Mouse (Mus musculus) brain, adult 2 months (tissue): ENCODE measurements around the gene Cul4b.
"Not testable (repeated sequence)": the region's sequence is repeated elsewhere in the genome, so short reads cannot be mapped to it uniquely, and the experiment has no call there.

Experiments
- DNase-seq: peaks from one replicate; pipeline ENCODE4 v3.0.0; 2011; ENCODE audit warnings: low read depth, low spot score

Cul4b gene

GRCm38 (mm10) chrX:38576078-38576477, at the start of gene Cul4b:
Cul4b (minus strand) TSS chrX:38576196.
- DNase-seq: no peak

- DNase-seq: peak; percentile 65
Measured at GRCm38 (mm10) chrX:38600995-38601369, 25.0 kb upstream of the Cul4b start.

- peak; percentile 96 for DNase-seq
Measured at GRCm38 (mm10) chrX:38600177-38600994, 24.4 kb upstream of the Cul4b start, which contains the start of gene Mcts1. Mcts1 (plus strand) TSS chrX:38600578.

- peak; percentile 2 for DNase-seq
Measured at GRCm38 (mm10) chrX:38593180-38593889, 17.3 kb upstream of the Cul4b start.

- DNase-seq: no peak
Measured at GRCm38 (mm10) chrX:38591749-38592148, 15.8 kb upstream of the Cul4b start.

- DNase-seq: no peak
Measured at GRCm38 (mm10) chrX:38589827-38590226, 13.8 kb upstream of the Cul4b start.

- DNase-seq: no peak
Measured at GRCm38 (mm10) chrX:38583261-38583660, 7.3 kb upstream of the Cul4b start.

GRCm38 (mm10) chrX:38581140-38581539, 5.1 kb upstream of the Cul4b start:
- no peak for DNase-seq

GRCm38 (mm10) chrX:38566521-38567205, 9.3 kb downstream of the Cul4b start:
- no peak for DNase-seq

GRCm38 (mm10) chrX:38565176-38565542, 10.8 kb downstream of the Cul4b start:
- DNase-seq: no peak

GRCm38 (mm10) chrX:38564542-38565175, 11.3 kb downstream of the Cul4b start:
- DNase-seq: peak; percentile 96

GRCm38 (mm10) chrX:38563941-38564541, 12.0 kb downstream of the Cul4b start:
- no peak for DNase-seq

GRCm38 (mm10) chrX:38553255-38553654, 22.7 kb downstream of the Cul4b start:
- DNase-seq: no peak

- DNase-seq: peak; percentile 52
Measured at GRCm38 (mm10) chrX:38514556-38514955, 61.4 kb downstream of the Cul4b start.

GRCm38 (mm10) chrX:38504846-38505245, 71.2 kb downstream of the Cul4b start:
- no peak for DNase-seq

- DNase-seq: not testable (repeated sequence)
Measured at GRCm38 (mm10) chrX:38502182-38502581, 73.8 kb downstream of the Cul4b start.

- not testable (repeated sequence) for DNase-seq
Measured at GRCm38 (mm10) chrX:38485464-38485863, 90.5 kb downstream of the Cul4b start.
